Mouse (Mus musculus): ENCODE data around the gene 1700013F07Rik. TPM values are rescaled to one million over a fixed set of nuclear protein-coding genes. Genes with fewer than 3 reads are reported as not detected.

The 1700013F07Rik gene
- polyA plus RNA-seq, 1 experiment from 2014 or later: not detected

- WGBS (ENCODE audit: insufficient replicate concordance): 48% methylated on average over 4 of the region's 4 CpGs
- Histone ChIP-seq H3K36me3 (ENCODE audit: control insufficient read depth, insufficient read depth) (no peaks in the 10 kb centered on the region), H3K4me3 (ENCODE audit: low read depth, low read length) (no peak overlapping the region), H3K9ac (ENCODE audit: low read depth, low read length) (no peak overlapping the region), H3K4me2 (ENCODE audit: low read depth, low read length) (no peak overlapping the region), H3K27me3 (ENCODE audit: control insufficient read depth, insufficient read depth, low read depth, low read length) (no peaks in the 10 kb centered on the region), H3K9me3 (replicated peaks; ENCODE audit: control insufficient read depth, low read length) (no peaks in the 10 kb centered on the region), H3K27ac (ENCODE audit: low read length) (no peak overlapping the region), H3K4me1 (ENCODE audit: control insufficient read depth, low read depth, low read length) (no peaks in the 10 kb centered on the region)
- ATAC-seq (ENCODE audit: low read depth): no peak
Measured at GRCm38 (mm10) chr3:108584580-108584979, 50.6 kb downstream of the 1700013F07Rik start.

- H3K36me3 ChIP-seq (ENCODE audit: control insufficient read depth, insufficient read depth): no peaks in the 10 kb centered on the region
- no peak overlapping the region for H3K27ac ChIP-seq (ENCODE audit: low read length)
- 54% methylated on average over 2 of the region's 2 CpGs for WGBS (ENCODE audit: insufficient replicate concordance)
- no peak overlapping the region for H3K9ac ChIP-seq (ENCODE audit: low read depth, low read length)
- H3K9me3 ChIP-seq (replicated peaks; ENCODE audit: control insufficient read depth, low read length): no peaks in the 10 kb centered on the region
- no peaks in the 10 kb centered on the region; the same call in 1 of the 2 replicates for H3K27me3 ChIP-seq (ENCODE audit: control insufficient read depth, insufficient read depth, low read depth, low read length)
- H3K4me3 ChIP-seq (ENCODE audit: low read depth, low read length): no peak overlapping the region
- ATAC-seq (ENCODE audit: low read depth): no peak
- H3K4me1 ChIP-seq (ENCODE audit: control insufficient read depth, low read depth, low read length): peaks cover 11% of the 10 kb centered on the region
- no peak overlapping the region for H3K4me2 ChIP-seq (ENCODE audit: low read depth, low read length)
Measured at GRCm38 (mm10) chr3:108588446-108588845, 54.5 kb downstream of the 1700013F07Rik start.

GRCm38 (mm10) chr3:108590786-108591529 lies 57.0 kb downstream of the 1700013F07Rik start, which contains the start of gene Wdr47:
TSS of gene Wdr47 (plus strand) at chr3:108591279.
- Histone ChIP-seq H3K27ac (ENCODE audit: low read length) (peak within 1 kb of the TSS; percentile 84), H3K4me3 (ENCODE audit: low read depth, low read length) (peak within 1 kb of the TSS; percentile 98), H3K4me2 (ENCODE audit: low read depth, low read length) (peak within 1 kb of the TSS; percentile 100), H3K9me3 (replicated peaks; ENCODE audit: control insufficient read depth, low read length) (no peaks in the 10 kb centered on the region), H3K4me1 (ENCODE audit: control insufficient read depth, low read depth, low read length) (peaks cover 11% of the 10 kb centered on the region), H3K9ac (ENCODE audit: low read depth, low read length) (peak within 1 kb of the TSS; percentile 81), H3K36me3 (ENCODE audit: control insufficient read depth, insufficient read depth) (no peaks in the 10 kb centered on the region), H3K27me3 (ENCODE audit: control insufficient read depth, insufficient read depth, low read depth, low read length) (no peaks in the 10 kb centered on the region; the same call in 1 of the 2 replicates)
- 3% methylated on average over 44 of the region's 44 CpGs for WGBS (ENCODE audit: insufficient replicate concordance)
- peak; percentile 100 for ATAC-seq (ENCODE audit: low read depth)

- under 1% methylated on average over 60 of the region's 61 CpGs for WGBS (ENCODE audit: insufficient replicate concordance)
- Histone ChIP-seq H3K27ac (ENCODE audit: low read length) (peak overlapping the region; percentile 84), H3K4me3 (ENCODE audit: low read depth, low read length) (peak overlapping the region; percentile 98), H3K36me3 (ENCODE audit: control insufficient read depth, insufficient read depth) (no peaks in the 10 kb centered on the region), H3K27me3 (ENCODE audit: control insufficient read depth, insufficient read depth, low read depth, low read length) (no peaks in the 10 kb centered on the region; the same call in 1 of the 2 replicates), H3K9me3 (replicated peaks; ENCODE audit: control insufficient read depth, low read length) (no peaks in the 10 kb centered on the region), H3K4me2 (ENCODE audit: low read depth, low read length) (peak overlapping the region; percentile 100), H3K4me1 (ENCODE audit: control insufficient read depth, low read depth, low read length) (peaks cover 11% of the 10 kb centered on the region), H3K9ac (ENCODE audit: low read depth, low read length) (peak overlapping the region; percentile 81)
- no peak; the same call in 1 of the 2 replicates for ATAC-seq (ENCODE audit: low read depth)
Measured at GRCm38 (mm10) chr3:108591530-108592522, 57.9 kb downstream of the 1700013F07Rik start.

Small RNAs within 50 kb of the gene (microRNA-seq; reads per million reads assigned to microRNA genes)
- not detected for gene Gm22860

Other genes starting within 250 kb of the 1700013F07Rik start
- gene Mybphl, start 169.2 kb upstream of the 1700013F07Rik start, polyA plus RNA-seq (2015; fragmentation: Nextera tagmentation; extraction: Ambion mirVana): 0.71 and 1.0 TPM in 2 replicates
- gene Psrc1, start 150.3 kb upstream of the 1700013F07Rik start, polyA plus RNA-seq (2015; fragmentation: Nextera tagmentation; extraction: Ambion mirVana): 12.0 and 12.1 TPM in 2 replicates
- 0.08 and 0.30 TPM in 2 replicates for gene Celsr2, start 118.6 kb upstream of the 1700013F07Rik start, polyA plus RNA-seq (2015; fragmentation: Nextera tagmentation; extraction: Ambion mirVana)
- gene Sars, start 88.9 kb upstream of the 1700013F07Rik start, polyA plus RNA-seq (2015; fragmentation: Nextera tagmentation; extraction: Ambion mirVana): 72.6 and 76.8 TPM in 2 replicates
- gene 5330417C22Rik, start 2.4 kb downstream of the 1700013F07Rik start, polyA plus RNA-seq (2015; fragmentation: Nextera tagmentation; extraction: Ambion mirVana): 0.21 and 0.63 TPM in 2 replicates
- 16.1 and 16.8 TPM in 2 replicates for gene Tmem167b, start 28.3 kb downstream of the 1700013F07Rik start, polyA plus RNA-seq (2015; fragmentation: Nextera tagmentation; extraction: Ambion mirVana)
- 8.9 and 10.3 TPM in 2 replicates for gene Taf13, start 37.5 kb downstream of the 1700013F07Rik start, polyA plus RNA-seq (2015; fragmentation: Nextera tagmentation; extraction: Ambion mirVana)
- gene Wdr47, start 57.1 kb downstream of the 1700013F07Rik start, polyA plus RNA-seq (2015; fragmentation: Nextera tagmentation; extraction: Ambion mirVana): 1.4 and 1.9 TPM in 2 replicates
- gene Clcc1, start 119.8 kb downstream of the 1700013F07Rik start, polyA plus RNA-seq (2015; fragmentation: Nextera tagmentation; extraction: Ambion mirVana): 37.8 and 37.9 TPM in 2 replicates
- 42.2 and 44.3 TPM in 2 replicates for gene Gpsm2, start 188.2 kb downstream of the 1700013F07Rik start, polyA plus RNA-seq (2015; fragmentation: Nextera tagmentation; extraction: Ambion mirVana)
- gene Aknad1, start 205.5 kb downstream of the 1700013F07Rik start, polyA plus RNA-seq (2015; fragmentation: Nextera tagmentation; extraction: Ambion mirVana): 0.51 and 0.75 TPM in 2 replicates

Measured in liver, embryonic 16.5 days (tissue).